Mouse (Mus musculus) inflammation-experienced regulatory T-cells, adult 6 months (primary cell): ENCODE measurements around the gene Rpusd3. TPM values are rescaled to one million over a fixed set of nuclear protein-coding genes. Genes with fewer than 3 reads are reported as not detected.

Experiments used
- ATAC-seq: one replicate; pipeline ENCODE4 v1.8.0; 2017
- polyA plus RNA-seq, 3 experiments: library from polyadenylated mRNA; unstranded; fragments of 100-300 nt; shearing (Covaris generic); gene quantifications; one replicate each; pipeline ENCODE4 v1.2.1; 2017

Rpusd3 gene
- polyA plus RNA-seq, 3 experiments from 2014 or later, result 6.5 to 13.4 (median 12.0) TPM

GRCm38 (mm10) chr6:113385160-113385714 lies 33.9 kb downstream of the Rpusd3 start:
- ATAC-seq, result no peak

GRCm38 (mm10) chr6:113384351-113384927 lies 34.7 kb downstream of the Rpusd3 start:
- no peak for ATAC-seq

GRCm38 (mm10) chr6:113380480-113380879 lies 38.7 kb downstream of the Rpusd3 start:
- ATAC-seq, result no peak

- ATAC-seq, result no peak
Measured at GRCm38 (mm10) chr6:113379246-113379645, 39.9 kb downstream of the Rpusd3 start.

- ATAC-seq, result peak; percentile 85
Measured at GRCm38 (mm10) chr6:113377496-113378385, 41.4 kb downstream of the Rpusd3 start, which contains the start of the genes Tada3 and Arpc4. Gene Tada3, minus strand, starts transcription at chr6:113377883. Gene Arpc4, plus strand, starts transcription at chr6:113378115.

- ATAC-seq, result no peak
Measured at GRCm38 (mm10) chr6:113377172-113377495, 42.0 kb downstream of the Rpusd3 start.

- no peak for ATAC-seq
Measured at GRCm38 (mm10) chr6:113373491-113373890, 45.6 kb downstream of the Rpusd3 start.

- no peak for ATAC-seq
Measured at GRCm38 (mm10) chr6:113370194-113370929, 48.8 kb downstream of the Rpusd3 start.

GRCm38 (mm10) chr6:113368577-113368976 lies 50.6 kb downstream of the Rpusd3 start:
- no peak for ATAC-seq

- ATAC-seq, result no peak
Measured at GRCm38 (mm10) chr6:113368124-113368523, 51.0 kb downstream of the Rpusd3 start.

- no peak for ATAC-seq
Measured at GRCm38 (mm10) chr6:113367574-113367973, 51.6 kb downstream of the Rpusd3 start.

GRCm38 (mm10) chr6:113366639-113367038 lies 52.5 kb downstream of the Rpusd3 start:
- no peak for ATAC-seq

Other genes starting within 250 kb of the Rpusd3 start
- under 1 TPM in 2 of 3 experiments, not detected in 1; 0.84 to 0.95 TPM for gene Lhfpl4, start 224.0 kb downstream of the Rpusd3 start, polyA plus RNA-seq
- 10 to 100 TPM; 12.0 to 18.4 (median 16.2) TPM for gene Mtmr14, start 181.5 kb downstream of the Rpusd3 start, polyA plus RNA-seq
- under 1 TPM in 2 of 3 experiments, not detected in 1; 0.21 to 0.22 TPM for gene Cpne9, start 137.0 kb downstream of the Rpusd3 start, polyA plus RNA-seq
- 10 to 100 TPM in 2 of 3 experiments, 1 to 10 TPM in 1; 9.2 to 15.3 (median 13.7) TPM for gene Brpf1, start 112.2 kb downstream of the Rpusd3 start, polyA plus RNA-seq
- gene Ogg1, start 92.4 kb downstream of the Rpusd3 start, polyA plus RNA-seq, result 10 to 100 TPM; 12.7 to 23.8 (median 20.9) TPM
- gene Camk1, start 75.4 kb downstream of the Rpusd3 start, polyA plus RNA-seq, result 1 to 10 TPM; 1.3 to 2.6 (median 2.2) TPM
- gene Tada3, start 41.5 kb downstream of the Rpusd3 start, polyA plus RNA-seq, result 10 to 100 TPM; 27.5 to 44.5 (median 43.3) TPM
- 100 to 1,000 TPM; 516 to 980 (median 581) TPM for gene Arpc4, start 41.2 kb downstream of the Rpusd3 start, polyA plus RNA-seq
- 10 to 100 TPM in 2 of 3 experiments, 1 to 10 TPM in 1; 6.6 to 18.5 (median 16.4) TPM for gene Ttll3, start 30.1 kb downstream of the Rpusd3 start, polyA plus RNA-seq
- gene Cidec, start 16.4 kb upstream of the Rpusd3 start, polyA plus RNA-seq, result not detected
- 10 to 100 TPM; 50.3 to 60.1 (median 56.3) TPM for gene Jagn1, start 23.2 kb upstream of the Rpusd3 start, polyA plus RNA-seq
- 1 to 10 TPM in 2 of 3 experiments, under 1 TPM in 1; 0.69 to 8.2 (median 1.9) TPM for gene Il17re, start 39.1 kb upstream of the Rpusd3 start, polyA plus RNA-seq
- under 1 TPM in 2 of 3 experiments, not detected in 1; 0.32 to 0.47 TPM for gene Il17rc, start 52.1 kb upstream of the Rpusd3 start, polyA plus RNA-seq
- 1 to 10 TPM; 6.1 to 9.2 (median 8.1) TPM for gene Creld1, start 64.0 kb upstream of the Rpusd3 start, polyA plus RNA-seq
- under 1 TPM in 1 of 3 experiments, not detected in 2; 0.17 TPM for gene Prrt3, start 82.6 kb upstream of the Rpusd3 start, polyA plus RNA-seq
- gene Emc3, start 112.3 kb upstream of the Rpusd3 start, polyA plus RNA-seq, result 10 to 100 TPM; 57.0 to 69.1 (median 62.4) TPM
- 1 to 10 TPM; 1.4 to 9.7 (median 2.0) TPM for gene Fancd2, start 112.3 kb upstream of the Rpusd3 start, polyA plus RNA-seq
- gene Fancd2os, start 181.4 kb upstream of the Rpusd3 start, polyA plus RNA-seq, result not detected
- gene Brk1, start 185.4 kb upstream of the Rpusd3 start, polyA plus RNA-seq, result 100 to 1,000 TPM; 274 to 315 (median 285) TPM
- 10 to 100 TPM in 2 of 3 experiments, 1 to 10 TPM in 1; 9.9 to 12.3 (median 12.0) TPM for gene Vhl, start 204.6 kb upstream of the Rpusd3 start, polyA plus RNA-seq
- gene Irak2, start 219.1 kb upstream of the Rpusd3 start, polyA plus RNA-seq, result 10 to 100 TPM; 18.1 to 35.7 (median 21.5) TPM